Mouse (Mus musculus) G1E (cell line): ENCODE measurements at regions not wholly inside any gene's neighbourhood (a gene's known extent, or its start where the extent isn't known, plus 50 kb on each side); places are given as distances from the start of the nearest gene placed in this dataset.

Experiments used
- ATAC-seq: 2 replicates; pipeline ENCODE4 v1.8.0; 2016; ENCODE audit warnings: mild to moderate bottlenecking; ENCODE audit not compliant: insufficient number of reproducible peaks, poor library complexity, low FRiP score, severe bottlenecking; ENCODE audit errors: extremely low read depth
- DNase-seq: peaks from one replicate; pipeline ENCODE4 v3.0.0; 2012; ENCODE audit warnings: low spot score
- H3K27me3 ChIP-seq: 2 replicates; pipeline ENCODE4 v1.6.1; 2012; ENCODE audit warnings: mild to moderate bottlenecking, low read length, inconsistent platforms; ENCODE audit not compliant: insufficient read depth
- H3K36me3 ChIP-seq: replicated peaks from 2 replicates; pipeline ENCODE3; 2012; ENCODE audit warnings: mild to moderate bottlenecking, inconsistent platforms
- H3K4me1 ChIP-seq: 2 replicates; pipeline ENCODE4 v1.6.1; 2012; ENCODE audit warnings: low read depth, low read length, inconsistent platforms, mixed read lengths; ENCODE audit not compliant: insufficient read depth
- H3K4me3 ChIP-seq: 2 replicates; pipeline ENCODE4 v1.5.1; 2012; ENCODE audit warnings: low read depth, mild to moderate bottlenecking, inconsistent platforms, low read length, moderate library complexity, mixed read lengths
- H3K9me3 ChIP-seq: replicated peaks from 2 replicates; pipeline ENCODE4 v1.6.1; 2012; ENCODE audit warnings: inconsistent platforms
- CTCF ChIP-seq: IDR thresholded peaks from 2 replicates; pipeline ENCODE4 v1.5.1; 2012; ENCODE audit warnings: low read depth, low read length, inconsistent platforms, mixed read lengths
- GATA1 ChIP-seq: IDR thresholded peaks from 2 replicates; pipeline ENCODE4 v1.6.1; 2012; ENCODE audit warnings: borderline replicate concordance, low read length, inconsistent platforms, mixed read lengths
- GATA2 ChIP-seq: IDR thresholded peaks from 2 replicates; pipeline ENCODE4 v1.6.1; 2012; ENCODE audit warnings: low read depth, low read length, inconsistent platforms, borderline replicate concordance
- POLR2AphosphoS5 ChIP-seq: IDR thresholded peaks from 2 replicates; pipeline ENCODE4 v1.6.1; 2012; ENCODE audit warnings: low read depth, low read length, inconsistent platforms; ENCODE audit not compliant: insufficient replicate concordance
- TAL1 ChIP-seq: conservative IDR thresholded peaks from 2 replicates; pipeline ENCODE4 v1.6.1; 2012; ENCODE audit warnings: low read depth, low read length, inconsistent platforms, mixed read lengths

GRCm38 (mm10) chr4:131478923-131479322 lies 359.2 kb downstream of the Ptpru start:
- no peaks in the 10 kb centered on the region for H3K4me1 ChIP-seq
- no peak overlapping the region for H3K4me3 ChIP-seq
- TF ChIP-seq GATA1 (no peak), POLR2AphosphoS5 (no peak), CTCF (no peak), GATA2 (no peak), TAL1 (no peak)
- no peak for ATAC-seq
- H3K27me3 ChIP-seq: peaks cover 6% of the 10 kb centered on the region; the same call in 1 of the 2 replicates
- H3K9me3 ChIP-seq: no peaks in the 10 kb centered on the region
- H3K36me3 ChIP-seq: no peaks in the 10 kb centered on the region
- no peak for DNase-seq

GRCm38 (mm10) chr4:131483958-131484605 lies 354.0 kb downstream of the Ptpru start:
- H3K27me3 ChIP-seq: peaks cover 14% of the 10 kb centered on the region
- ATAC-seq (no peak), DNase-seq (no peak)
- H3K4me3 ChIP-seq: no peak overlapping the region
- H3K36me3 ChIP-seq: no peaks in the 10 kb centered on the region
- no peaks in the 10 kb centered on the region for H3K4me1 ChIP-seq
- H3K9me3 ChIP-seq: no peaks in the 10 kb centered on the region
- TF ChIP-seq CTCF: no peak
- no peak for TF ChIP-seq POLR2AphosphoS5
- no peak for TF ChIP-seq GATA2
- no peak for TF ChIP-seq GATA1
- no peak for TF ChIP-seq TAL1

DNA sequence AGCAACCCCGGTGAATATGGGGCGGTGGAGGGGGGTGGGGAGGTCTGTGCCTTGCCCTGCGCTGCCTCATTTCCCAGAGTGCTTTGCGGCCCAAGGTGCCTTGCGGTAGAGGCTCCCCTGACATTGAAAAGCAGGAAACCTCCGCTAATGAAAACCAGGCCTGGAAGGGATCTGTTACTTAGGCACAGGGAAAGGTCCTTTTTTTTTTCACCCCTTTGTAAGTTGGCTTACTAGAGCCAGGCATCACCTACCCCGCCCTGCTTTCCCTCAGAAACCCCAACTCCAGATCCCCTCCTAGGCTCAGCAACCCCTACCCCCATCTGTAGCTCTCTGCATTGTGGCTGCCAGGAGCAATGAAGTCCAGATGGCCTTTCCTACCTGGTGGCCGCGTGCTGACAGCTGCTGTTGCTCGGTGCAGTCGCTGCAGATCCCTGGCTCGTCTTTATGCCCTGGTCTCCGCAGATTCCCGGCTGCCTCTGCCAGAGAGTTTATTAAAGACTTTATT lies 353.4 kb downstream of the Ptpru start:
- ATAC-seq (no peak), DNase-seq (no peak)
- H3K36me3 ChIP-seq: no peaks in the 10 kb centered on the region
- no peak overlapping the region for H3K4me3 ChIP-seq
- peaks cover 13% of the 10 kb centered on the region for H3K27me3 ChIP-seq
- H3K9me3 ChIP-seq: no peaks in the 10 kb centered on the region
- no peaks in the 10 kb centered on the region for H3K4me1 ChIP-seq
- TF ChIP-seq GATA2 (no peak), CTCF (no peak), TAL1 (no peak), POLR2AphosphoS5 (no peak), GATA1 (no peak)

GRCm38 (mm10) chr4:131485126-131485825 lies 352.8 kb downstream of the Ptpru start:
- DNase-seq (no peak), ATAC-seq (no peak)
- TF ChIP-seq GATA2: no peak
- no peak for TF ChIP-seq CTCF
- Histone ChIP-seq H3K9me3 (no peaks in the 10 kb centered on the region), H3K36me3 (no peaks in the 10 kb centered on the region), H3K4me3 (no peak overlapping the region), H3K4me1 (no peaks in the 10 kb centered on the region), H3K27me3 (peaks cover 12% of the 10 kb centered on the region)

GRCm38 (mm10) chr4:131486821-131487220 lies 351.3 kb downstream of the Ptpru start:
- H3K36me3 ChIP-seq: no peaks in the 10 kb centered on the region
- no peak for ATAC-seq
- TF ChIP-seq POLR2AphosphoS5 (no peak), GATA2 (no peak), GATA1 (no peak), CTCF (peak; percentile 98), TAL1 (no peak)
- peaks cover 8% of the 10 kb centered on the region for H3K27me3 ChIP-seq
- H3K9me3 ChIP-seq: no peaks in the 10 kb centered on the region
- H3K4me3 ChIP-seq: no peak overlapping the region
- DNase-seq: peak; percentile 47
- no peaks in the 10 kb centered on the region for H3K4me1 ChIP-seq

GRCm38 (mm10) chr4:131488246-131488645 lies 349.8 kb downstream of the Ptpru start:
- H3K27me3 ChIP-seq: peaks cover 8% of the 10 kb centered on the region
- no peaks in the 10 kb centered on the region for H3K9me3 ChIP-seq
- H3K36me3 ChIP-seq: no peaks in the 10 kb centered on the region
- no peak overlapping the region for H3K4me3 ChIP-seq
- no peaks in the 10 kb centered on the region for H3K4me1 ChIP-seq
- TF ChIP-seq POLR2AphosphoS5: no peak
- no peak for TF ChIP-seq GATA2
- no peak for DNase-seq
- ATAC-seq: no peak
